ENCODE assay signal across 9 mouse cellular contexts in genomic region chr2:127336885-127337284, GRCm38 (mm10). TPM values are rescaled to one million over a fixed set of nuclear protein-coding genes. Genes with fewer than 3 reads are reported as not detected.
A peak's percentile ranks its signal among the peaks of the same experiment; 100 is the strongest.
DNase-seq lines count a peak whose midpoint lies in the region; ATAC-seq and TF ChIP-seq lines count a peak whose summit lies in the region.
"Had no signal": no experiment of that assay in that cellular context is flagged by ENCODE, and none has a peak within 500 bp of the region (broad histone marks: within the 10 kb centered on the region; RNA-seq: fewer than 3 reads in every experiment).

No protein-coding gene starts in this region.

- no peaks in the 10 kb centered on the region for H3K4me1 ChIP-seq in lung, adult 2 months (ENCODE audit: control insufficient read depth, insufficient read depth, low read length)
- peaks cover 24% of the 10 kb centered on the region for H3K4me1 ChIP-seq in embryonic facial prominence, embryonic 13.5 days
- H3K4me1 ChIP-seq in intestine, embryonic 14.5 days (replicated peaks; ENCODE audit: control insufficient read depth, insufficient read depth, low read length): 0 out of 2 replicates have a peak, but pooled peaks cover 6% of the 10 kb centered on the region
- H3K4me1 ChIP-seq in neural tube, embryonic 12.5 days: peaks cover 12% of the 10 kb centered on the region

- no peak for TF ChIP-seq POLR2A in lung, adult 2 months (IDR thresholded peaks at IDR 0.05; ENCODE audit: borderline replicate concordance, extremely low read depth, low read depth, low read length)

- WGBS in lung, adult 2 months: 42% methylated on average over 5 of the region's 5 CpGs
- 43% methylated on average over 5 of the region's 5 CpGs for WGBS in embryonic facial prominence, embryonic 13.5 days
- 45% methylated on average over 5 of the region's 5 CpGs for WGBS in intestine, embryonic 14.5 days
- WGBS in neural tube, embryonic 12.5 days: 57% methylated on average over 5 of the region's 5 CpGs

- DNase-seq in lung, adult 2 months: no peak
- DNase-seq in lung, postnatal 36 days: no peak
- no peak for DNase-seq in intestine, embryonic 14.5 days (ENCODE audit: low spot score)
- DNase-seq in cerebellum, adult 11-12 months: no peak
- DNase-seq in MN1 (ENCODE audit: low spot score): no peak
- DNase-seq in retina, postnatal 1 day: no peak

- no peak overlapping the region for H3K27ac ChIP-seq in embryonic facial prominence, embryonic 13.5 days
- H3K27ac ChIP-seq in intestine, embryonic 14.5 days (ENCODE audit: low read depth): no peak overlapping the region
- H3K27ac ChIP-seq in neural tube, embryonic 12.5 days: no peak overlapping the region

- peak overlapping the region; percentile 58 for H3K4me3 ChIP-seq in lung, adult 2 months (replicated peaks; ENCODE audit: extremely low read depth, low read depth, low read length)
- H3K4me3 ChIP-seq in embryonic facial prominence, embryonic 13.5 days: peak overlapping the region; percentile 59
- peak overlapping the region; percentile 43 for H3K4me3 ChIP-seq in intestine, embryonic 14.5 days (ENCODE audit: low read depth, low read length)
- H3K4me3 ChIP-seq in neural tube, embryonic 12.5 days: peak overlapping the region; percentile 48

- peak overlapping the region; percentile 73 for H3K9ac ChIP-seq in embryonic facial prominence, embryonic 13.5 days
- H3K9ac ChIP-seq in intestine, embryonic 14.5 days (ENCODE audit: low read length): peak overlapping the region; percentile 50; the same call in 1 of the 2 replicates
- no peak overlapping the region for H3K9ac ChIP-seq in neural tube, embryonic 12.5 days

- no peak for ATAC-seq in embryonic facial prominence, embryonic 13.5 days (ENCODE audit: insufficient number of reproducible peaks, insufficient read depth, low FRiP score, low TSS enrichment, low read depth)
- ATAC-seq in intestine, embryonic 14.5 days (replicated peaks; ENCODE audit: low FRiP score, low TSS enrichment, low read depth): no peak
- ATAC-seq in neural tube, embryonic 12.5 days (ENCODE audit: low FRiP score, low read depth): no peak

- H3K27me3 ChIP-seq in embryonic facial prominence, embryonic 13.5 days: peaks cover 48% of the 10 kb centered on the region
- peaks cover 37% of the 10 kb centered on the region for H3K27me3 ChIP-seq in intestine, embryonic 14.5 days (replicated peaks; ENCODE audit: control insufficient read depth, insufficient read depth, low read length)
- H3K27me3 ChIP-seq in neural tube, embryonic 12.5 days (replicated peaks): peaks cover 42% of the 10 kb centered on the region

- no peaks in the 10 kb centered on the region for H3K9me3 ChIP-seq in embryonic facial prominence, embryonic 13.5 days
- H3K9me3 ChIP-seq in intestine, embryonic 14.5 days (ENCODE audit: control insufficient read depth, low read length): no peaks in the 10 kb centered on the region
- H3K9me3 ChIP-seq in neural tube, embryonic 12.5 days: no peaks in the 10 kb centered on the region

- H3K36me3 ChIP-seq in embryonic facial prominence, embryonic 13.5 days: no peaks in the 10 kb centered on the region
- no peaks in the 10 kb centered on the region for H3K36me3 ChIP-seq in intestine, embryonic 14.5 days (ENCODE audit: control insufficient read depth, insufficient read depth, low read length)
- no peaks in the 10 kb centered on the region for H3K36me3 ChIP-seq in neural tube, embryonic 12.5 days

- no peak for TF ChIP-seq CTCF in lung, adult 2 months (IDR thresholded peaks at IDR 0.05; ENCODE audit: insufficient read depth, low read length)

- H3K4me2 ChIP-seq in embryonic facial prominence, embryonic 13.5 days: peak overlapping the region; percentile 95
- H3K4me2 ChIP-seq in intestine, embryonic 14.5 days (ENCODE audit: low read length): peak overlapping the region; percentile 65
- H3K4me2 ChIP-seq in neural tube, embryonic 12.5 days (replicated peaks): peak overlapping the region; percentile 90

RNA-seq across cellular contexts. Expression of gene Dusp2, which starts 0.9 kb away (rescaled TPM):
- 5.2 and 6.3 TPM in 2 replicates for polyA plus RNA-seq in lung, adult 2 months (2012; rRNA removed)
- polyA plus RNA-seq in embryonic facial prominence, embryonic 13.5 days (2015; fragmentation: Nextera tagmentation; extraction: Ambion mirVana): 6.7 and 8.3 TPM in 2 replicates
- polyA plus RNA-seq in intestine, embryonic 14.5 days (2014; fragmentation: Nextera tagmentation; extraction: Ambion mirVana): 2.5 and 4.5 TPM in 2 replicates
- polyA plus RNA-seq in neural tube, embryonic 12.5 days (2016; fragmentation: Nextera tagmentation; extraction: Ambion mirVana): 9.7 TPM in 2 replicates

RNA-seq across cellular contexts. Expression of gene Astl, which starts 1.6 kb away (rescaled TPM):
- polyA plus RNA-seq in lung, adult 2 months (2012; rRNA removed): not detected in 2 replicates
- polyA plus RNA-seq in embryonic facial prominence, embryonic 13.5 days (2015; fragmentation: Nextera tagmentation; extraction: Ambion mirVana): 0.30 and 0.76 TPM in 2 replicates
- polyA plus RNA-seq in intestine, embryonic 14.5 days (2014; fragmentation: Nextera tagmentation; extraction: Ambion mirVana): not detected in 2 replicates
- not detected in 2 replicates for polyA plus RNA-seq in neural tube, embryonic 12.5 days (2016; fragmentation: Nextera tagmentation; extraction: Ambion mirVana)
- polyA plus RNA-seq: large intestine, adult 2 months had no signal

RNA-seq across cellular contexts. Expression of gene Adra2b, which starts 26.1 kb away (rescaled TPM):
- polyA plus RNA-seq in lung, adult 2 months (2012; rRNA removed): 0.48 and 0.51 TPM in 2 replicates
- 0.39 and 0.51 TPM in 2 replicates for polyA plus RNA-seq in embryonic facial prominence, embryonic 13.5 days (2015; fragmentation: Nextera tagmentation; extraction: Ambion mirVana)
- polyA plus RNA-seq in intestine, embryonic 14.5 days (2014; fragmentation: Nextera tagmentation; extraction: Ambion mirVana): 0.66 and 0.85 TPM in 2 replicates
- 1.3 TPM in 2 replicates for polyA plus RNA-seq in neural tube, embryonic 12.5 days (2016; fragmentation: Nextera tagmentation; extraction: Ambion mirVana)
